Mouse (Mus musculus): Measurements from ENCODE around the gene Arrdc2. TPM values are rescaled to one million over a fixed set of nuclear protein-coding genes. Genes with fewer than 3 reads are reported as not detected.

Gene Arrdc2
- polyA plus RNA-seq, 1 experiment from 2014 or later: 13.4 TPM

DNA sequence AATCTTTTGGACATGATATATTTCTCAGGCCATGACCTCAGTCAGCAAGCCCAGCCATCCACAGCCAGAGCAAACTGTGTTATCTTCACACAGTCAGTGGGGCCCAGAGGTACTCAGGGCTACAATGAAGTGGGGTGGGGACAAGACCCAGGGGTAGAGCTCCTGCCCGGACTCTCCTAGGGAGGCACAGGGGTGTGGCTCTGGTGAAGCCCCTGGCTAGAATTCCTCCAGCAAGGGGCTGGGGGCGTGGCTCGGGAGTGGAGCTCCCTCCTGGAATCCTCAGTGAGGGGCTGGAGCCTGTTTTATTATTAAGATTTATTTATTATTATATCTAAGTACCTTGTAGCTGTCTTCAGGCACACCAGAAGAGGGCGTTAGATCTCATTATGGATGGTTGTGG lies 36.9 kb upstream of the Arrdc2 start:
- WGBS: 51% methylated on average over 4 of the region's 4 CpGs
- H3K27me3 ChIP-seq (replicated peaks; ENCODE audit: control insufficient read depth, insufficient read depth, low read length): no peaks in the 10 kb centered on the region
- H3K4me2 ChIP-seq: no peak overlapping the region
- no peak overlapping the region for H3K9ac ChIP-seq (ENCODE audit: low read depth, low read length)
- H3K4me1 ChIP-seq (replicated peaks; ENCODE audit: control insufficient read depth, insufficient read depth, low read length): peaks cover 8% of the 10 kb centered on the region; the same call in 1 of the 2 replicates
- no peak overlapping the region for H3K4me3 ChIP-seq (ENCODE audit: low read depth, low read length)
- DNase-seq (ENCODE audit: low spot score) (no peak), ATAC-seq (replicated peaks; ENCODE audit: low FRiP score) (no peak)
- H3K9me3 ChIP-seq (ENCODE audit: control insufficient read depth, low read length): no peaks in the 10 kb centered on the region
- H3K36me3 ChIP-seq (ENCODE audit: control insufficient read depth, insufficient read depth, low read length): no peaks in the 10 kb centered on the region
- no peak overlapping the region for H3K27ac ChIP-seq (ENCODE audit: low read depth, low read length)

GRCm38 (mm10) chr8:70874441-70874840 lies 34.9 kb upstream of the Arrdc2 start:
- ATAC-seq (replicated peaks; ENCODE audit: low FRiP score): no peak
- no peak overlapping the region for H3K4me2 ChIP-seq
- no peaks in the 10 kb centered on the region for H3K27me3 ChIP-seq (replicated peaks; ENCODE audit: control insufficient read depth, insufficient read depth, low read length)
- no peak overlapping the region; the same call in 1 of the 2 replicates for H3K9ac ChIP-seq (ENCODE audit: low read depth, low read length)
- 88% methylated on average over 13 of the region's 13 CpGs for WGBS
- no peak overlapping the region for H3K27ac ChIP-seq (ENCODE audit: low read depth, low read length)
- H3K4me3 ChIP-seq (ENCODE audit: low read depth, low read length): no peak overlapping the region
- no peaks in the 10 kb centered on the region for H3K9me3 ChIP-seq (ENCODE audit: control insufficient read depth, low read length)
- no peaks in the 10 kb centered on the region for H3K36me3 ChIP-seq (ENCODE audit: control insufficient read depth, insufficient read depth, low read length)
- peaks cover 8% of the 10 kb centered on the region for H3K4me1 ChIP-seq (replicated peaks; ENCODE audit: control insufficient read depth, insufficient read depth, low read length)
- no peak for DNase-seq (ENCODE audit: low spot score)

DNA sequence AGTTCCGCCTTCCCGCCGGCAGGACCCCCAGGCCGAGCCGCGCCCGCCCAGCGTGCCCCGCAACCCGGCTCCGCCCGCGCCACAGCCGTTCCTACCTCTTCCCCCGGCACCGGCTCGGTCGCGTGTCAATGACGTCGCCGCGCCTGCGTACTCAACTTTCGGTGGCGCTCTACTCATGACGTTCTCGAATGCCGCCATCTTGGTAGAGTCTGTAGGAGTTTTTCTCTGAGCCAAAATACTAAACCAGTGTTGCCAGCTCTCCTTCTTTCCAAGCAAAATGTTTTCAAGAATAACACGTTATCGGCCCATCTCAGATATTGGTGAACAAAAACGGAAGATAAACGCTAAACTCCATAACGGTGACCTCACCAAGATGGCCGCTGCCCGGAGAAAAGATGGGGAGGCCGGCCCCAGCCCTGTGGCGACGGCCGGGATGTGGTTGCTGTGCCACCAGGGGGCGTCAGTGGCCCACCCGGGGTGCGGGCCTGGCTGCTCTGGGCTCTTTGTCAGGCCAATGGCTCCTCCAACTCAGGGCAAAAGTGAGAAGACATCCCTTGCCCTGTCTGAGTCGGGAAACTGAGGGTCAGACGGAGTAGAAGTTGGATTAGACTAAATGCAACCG lies 34.0 kb upstream of the Arrdc2 start, which contains the start of gene Ccdc124:
TSS of gene Ccdc124 (minus strand) at position 572 of the 622 bp plus-strand sequence.
- no peaks in the 10 kb centered on the region for H3K27me3 ChIP-seq (replicated peaks; ENCODE audit: control insufficient read depth, insufficient read depth, low read length)
- peak within 1 kb of the TSS; percentile 93 for H3K4me2 ChIP-seq
- peak within 1 kb of the TSS; percentile 76 for H3K9ac ChIP-seq (ENCODE audit: low read depth, low read length)
- H3K4me1 ChIP-seq (replicated peaks; ENCODE audit: control insufficient read depth, insufficient read depth, low read length): peaks cover 18% of the 10 kb centered on the region
- peak within 1 kb of the TSS; percentile 87 for H3K4me3 ChIP-seq (ENCODE audit: low read depth, low read length)
- peak within 1 kb of the TSS; percentile 75 for H3K27ac ChIP-seq (ENCODE audit: low read depth, low read length)
- no peaks in the 10 kb centered on the region for H3K36me3 ChIP-seq (ENCODE audit: control insufficient read depth, insufficient read depth, low read length)
- DNase-seq (ENCODE audit: low spot score) (peak; percentile 95), ATAC-seq (replicated peaks; ENCODE audit: low FRiP score) (peak; percentile 88)
- H3K9me3 ChIP-seq (ENCODE audit: control insufficient read depth, low read length): no peaks in the 10 kb centered on the region
- WGBS: under 1% methylated on average over 44 of the region's 46 CpGs

- Histone ChIP-seq H3K9ac (ENCODE audit: low read depth, low read length) (peak overlapping the region; percentile 76), H3K4me3 (ENCODE audit: low read depth, low read length) (peak overlapping the region; percentile 87), H3K27me3 (replicated peaks; ENCODE audit: control insufficient read depth, insufficient read depth, low read length) (no peaks in the 10 kb centered on the region), H3K4me2 (peak overlapping the region; percentile 93), H3K4me1 (replicated peaks; ENCODE audit: control insufficient read depth, insufficient read depth, low read length) (peaks cover 23% of the 10 kb centered on the region), H3K9me3 (ENCODE audit: control insufficient read depth, low read length) (no peaks in the 10 kb centered on the region), H3K27ac (ENCODE audit: low read depth, low read length) (peak overlapping the region; percentile 75), H3K36me3 (ENCODE audit: control insufficient read depth, insufficient read depth, low read length) (no peaks in the 10 kb centered on the region; the same call in 1 of the 2 replicates)
- DNase-seq (ENCODE audit: low spot score): no peak
- 3% methylated on average over 31 of the region's 31 CpGs for whole genome bisulfite sequencing
- no peak for ATAC-seq (replicated peaks; ENCODE audit: low FRiP score)
These were observed 33.3 kb upstream of the Arrdc2 start for GRCm38 (mm10) chr8:70872643-70873363.

GRCm38 (mm10) chr8:70871195-70871807 lies 31.8 kb upstream of the Arrdc2 start:
- Histone ChIP-seq H3K9me3 (ENCODE audit: control insufficient read depth, low read length) (no peaks in the 10 kb centered on the region), H3K4me1 (replicated peaks; ENCODE audit: control insufficient read depth, insufficient read depth, low read length) (peaks cover 26% of the 10 kb centered on the region), H3K4me3 (ENCODE audit: low read depth, low read length) (no peak overlapping the region), H3K27me3 (replicated peaks; ENCODE audit: control insufficient read depth, insufficient read depth, low read length) (no peaks in the 10 kb centered on the region), H3K4me2 (no peak overlapping the region; the same call in 1 of the 2 replicates), H3K9ac (ENCODE audit: low read depth, low read length) (no peak overlapping the region), H3K27ac (ENCODE audit: low read depth, low read length) (no peak overlapping the region), H3K36me3 (ENCODE audit: control insufficient read depth, insufficient read depth, low read length) (no peaks in the 10 kb centered on the region; the same call in 1 of the 2 replicates)
- DNase-seq (ENCODE audit: low spot score): no peak
- ATAC-seq (replicated peaks; ENCODE audit: low FRiP score): no peak
- WGBS: 82% methylated on average over 5 of the region's 5 CpGs

DNA sequence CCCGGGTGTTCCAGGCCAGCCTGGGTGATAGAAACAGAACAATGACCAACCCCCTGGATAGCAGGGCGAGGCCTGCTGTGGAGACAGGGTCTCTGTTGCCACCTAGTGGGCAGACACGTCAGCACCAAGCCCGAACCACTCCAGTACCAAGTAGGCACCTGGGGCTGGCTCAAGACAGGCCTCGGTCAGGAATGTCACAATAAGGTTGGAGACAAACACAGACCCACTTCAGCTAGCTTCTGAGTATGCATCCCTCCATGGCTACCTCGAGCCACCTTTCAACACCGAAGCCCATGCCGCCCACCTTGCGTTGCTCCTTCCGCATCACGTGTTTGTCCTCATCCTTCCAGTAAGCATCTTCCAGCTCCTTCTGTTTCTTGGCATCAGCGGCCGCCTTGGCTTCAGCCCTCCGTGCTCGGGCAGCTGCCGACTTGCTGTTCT lies 30.1 kb upstream of the Arrdc2 start:
- H3K4me1 ChIP-seq (replicated peaks; ENCODE audit: control insufficient read depth, insufficient read depth, low read length): peaks cover 32% of the 10 kb centered on the region
- no peaks in the 10 kb centered on the region for H3K9me3 ChIP-seq (ENCODE audit: control insufficient read depth, low read length)
- H3K27me3 ChIP-seq (replicated peaks; ENCODE audit: control insufficient read depth, insufficient read depth, low read length): peaks cover 5% of the 10 kb centered on the region
- peak overlapping the region; percentile 1; the same call in 1 of the 2 replicates for H3K4me2 ChIP-seq
- 47% methylated on average over 16 of the region's 16 CpGs for WGBS
- ATAC-seq (replicated peaks; ENCODE audit: low FRiP score) (0 out of 2 replicates have a peak, but pooled peaks have one; percentile 18), DNase-seq (ENCODE audit: low spot score) (no peak)
- H3K4me3 ChIP-seq (ENCODE audit: low read depth, low read length): no peak overlapping the region
- H3K27ac ChIP-seq (ENCODE audit: low read depth, low read length): no peak overlapping the region
- no peak overlapping the region for H3K9ac ChIP-seq (ENCODE audit: low read depth, low read length)
- no peaks in the 10 kb centered on the region; the same call in 1 of the 2 replicates for H3K36me3 ChIP-seq (ENCODE audit: control insufficient read depth, insufficient read depth, low read length)

GRCm38 (mm10) chr8:70869199-70869571 lies 29.7 kb upstream of the Arrdc2 start:
- WGBS: 50% methylated on average over 5 of the region's 5 CpGs
- H3K4me3 ChIP-seq (ENCODE audit: low read depth, low read length): peak overlapping the region; percentile 40
- peaks cover 9% of the 10 kb centered on the region for H3K27me3 ChIP-seq (replicated peaks; ENCODE audit: control insufficient read depth, insufficient read depth, low read length)
- DNase-seq (ENCODE audit: low spot score) (no peak), ATAC-seq (replicated peaks; ENCODE audit: low FRiP score) (no peak)
- no peaks in the 10 kb centered on the region for H3K9me3 ChIP-seq (ENCODE audit: control insufficient read depth, low read length)
- H3K36me3 ChIP-seq (ENCODE audit: control insufficient read depth, insufficient read depth, low read length): no peaks in the 10 kb centered on the region; the same call in 1 of the 2 replicates
- no peak overlapping the region for H3K27ac ChIP-seq (ENCODE audit: low read depth, low read length)
- H3K9ac ChIP-seq (ENCODE audit: low read depth, low read length): peak overlapping the region; percentile 51; the same call in 1 of the 2 replicates
- H3K4me1 ChIP-seq (replicated peaks; ENCODE audit: control insufficient read depth, insufficient read depth, low read length): peaks cover 35% of the 10 kb centered on the region
- H3K4me2 ChIP-seq: peak overlapping the region; percentile 68

- H3K9ac ChIP-seq (ENCODE audit: low read depth, low read length): peak overlapping the region; percentile 51
- 0 out of 2 replicates have a peak overlapping the region, but pooled peaks have one; percentile 13 for H3K27ac ChIP-seq (ENCODE audit: low read depth, low read length)
- H3K9me3 ChIP-seq (ENCODE audit: control insufficient read depth, low read length): no peaks in the 10 kb centered on the region
- H3K36me3 ChIP-seq (ENCODE audit: control insufficient read depth, insufficient read depth, low read length): no peaks in the 10 kb centered on the region; the same call in 1 of the 2 replicates
- peaks cover 39% of the 10 kb centered on the region for H3K4me1 ChIP-seq (replicated peaks; ENCODE audit: control insufficient read depth, insufficient read depth, low read length)
- peaks cover 14% of the 10 kb centered on the region for H3K27me3 ChIP-seq (replicated peaks; ENCODE audit: control insufficient read depth, insufficient read depth, low read length)
- DNase-seq (ENCODE audit: low spot score) (peak; percentile 72), ATAC-seq (replicated peaks; ENCODE audit: low FRiP score) (peak; percentile 26; the same call in 1 of the 2 replicates)
- H3K4me3 ChIP-seq (ENCODE audit: low read depth, low read length): peak overlapping the region; percentile 40
- H3K4me2 ChIP-seq: peak overlapping the region; percentile 68
- 30% methylated on average over 40 of the region's 40 CpGs for WGBS
These were observed 29.2 kb upstream of the Arrdc2 start for GRCm38 (mm10) chr8:70868559-70869198.

Data from liver, embryonic 11.5 days (tissue).